Mouse (Mus musculus): ENCODE results near the gene Ptpn13. TPM values are rescaled to one million over a fixed set of nuclear protein-coding genes. Genes with fewer than 3 reads are reported as not detected.
A peak's percentile ranks its signal among the peaks of the same experiment; 100 is the strongest.

Gene Ptpn13
- total RNA-seq, 2 experiments from 2014 or later: 9.6 to 10.5 TPM

GRCm38 (mm10) chr5:103501839-103502238 is 76.8 kb downstream of the Ptpn13 start:
- H3K4me3 ChIP-seq: no peak overlapping the region
- no peak for DNase-seq (ENCODE audit: extremely low spot score in 1 of 2, low spot score in 2 of 2)
- no peak for TF ChIP-seq CTCF (IDR thresholded peaks at IDR 0.05)
- intact Hi-C loops (cut with DNase I): no loop called here
- no peak overlapping the region for H3K27ac ChIP-seq

GRCm38 (mm10) chr5:103513162-103513561 is 88.2 kb downstream of the Ptpn13 start:
- no peak; the same call in 1 of the 2 replicates for TF ChIP-seq CTCF (IDR thresholded peaks at IDR 0.05)
- intact Hi-C loops (cut with DNase I): no loop called here
- no peak for DNase-seq (ENCODE audit: extremely low spot score in 1 of 2, low spot score in 2 of 2)
- Histone ChIP-seq H3K4me3 (no peak overlapping the region), H3K27ac (no peak overlapping the region)

- DNase-seq (ENCODE audit: extremely low spot score in 1 of 2, low spot score in 2 of 2): no peak
- H3K27ac ChIP-seq: no peak overlapping the region
- intact Hi-C loops (cut with DNase I): no loop called here
- H3K4me3 ChIP-seq: no peak overlapping the region
- TF ChIP-seq CTCF (IDR thresholded peaks at IDR 0.05): no peak
Observed at GRCm38 (mm10) chr5:103514441-103514840, 89.4 kb downstream of the Ptpn13 start.

DNA sequence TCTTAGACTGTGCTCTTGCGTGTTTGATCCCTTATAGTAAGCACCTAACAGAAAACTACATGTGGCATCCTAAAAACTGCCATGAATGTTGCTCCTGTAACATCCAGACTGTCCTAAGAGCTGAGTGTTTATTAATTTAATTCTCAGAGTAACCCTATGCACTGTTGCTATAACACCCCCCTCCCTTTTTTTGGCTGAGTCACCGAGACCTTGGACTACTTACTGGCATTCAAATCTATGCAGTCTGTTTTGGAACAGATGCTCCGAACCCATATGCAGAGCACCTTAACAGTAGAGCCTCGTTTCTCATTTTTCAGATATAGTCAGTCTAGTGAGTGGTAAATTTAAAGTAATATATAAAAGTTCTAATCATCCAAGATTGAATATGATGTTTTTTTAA is 90.9 kb downstream of the Ptpn13 start:
- DNase-seq (ENCODE audit: extremely low spot score in 1 of 2, low spot score in 2 of 2): no peak
- no peak for TF ChIP-seq CTCF (IDR thresholded peaks at IDR 0.05)
- intact Hi-C loops (cut with DNase I): no loop called here
- Histone ChIP-seq H3K27ac (no peak overlapping the region), H3K4me3 (no peak overlapping the region)

GRCm38 (mm10) chr5:103516555-103516954 is 91.6 kb downstream of the Ptpn13 start:
- no peak for DNase-seq (ENCODE audit: extremely low spot score in 1 of 2, low spot score in 2 of 2)
- no peak for TF ChIP-seq CTCF (IDR thresholded peaks at IDR 0.05)
- intact Hi-C loops (cut with DNase I): no loop called here
- Histone ChIP-seq H3K4me3 (no peak overlapping the region), H3K27ac (no peak overlapping the region)

DNA sequence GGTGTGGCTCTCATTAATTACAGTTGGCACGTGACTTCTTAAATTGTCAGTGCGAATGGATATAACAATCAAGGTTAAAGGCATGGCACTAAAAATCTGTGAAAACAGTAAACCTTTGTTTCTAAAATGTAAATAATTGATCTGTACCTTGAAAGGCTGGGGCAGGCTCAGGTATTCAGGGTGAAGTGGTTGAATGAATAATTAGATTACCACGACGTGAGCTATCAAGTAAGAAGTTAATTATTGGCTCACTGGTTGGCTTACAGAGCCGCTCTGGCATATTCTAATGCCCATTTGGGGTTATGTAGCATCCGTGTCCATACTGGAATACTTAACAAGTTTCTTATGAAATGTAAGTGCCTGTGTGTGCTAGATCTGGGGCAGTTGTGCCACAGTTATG is 92.6 kb downstream of the Ptpn13 start:
- intact Hi-C loops (cut with DNase I): no loop called here
- H3K4me3 ChIP-seq: no peak overlapping the region
- no peak for TF ChIP-seq CTCF (IDR thresholded peaks at IDR 0.05)
- DNase-seq (ENCODE audit: extremely low spot score in 1 of 2, low spot score in 2 of 2): no peak
- no peak overlapping the region for H3K27ac ChIP-seq

- no peak for TF ChIP-seq CTCF (IDR thresholded peaks at IDR 0.05)
- peak; percentile 15 to 19 for DNase-seq (ENCODE audit: extremely low spot score in 1 of 2, low spot score in 2 of 2)
- intact Hi-C loops (cut with DNase I): no loop called here
- Histone ChIP-seq H3K27ac (0 out of 2 replicates have a peak overlapping the region, but pooled peaks have one; percentile 26), H3K4me3 (no peak overlapping the region)
Observed at GRCm38 (mm10) chr5:103518797-103519468, 93.9 kb downstream of the Ptpn13 start.

DNA sequence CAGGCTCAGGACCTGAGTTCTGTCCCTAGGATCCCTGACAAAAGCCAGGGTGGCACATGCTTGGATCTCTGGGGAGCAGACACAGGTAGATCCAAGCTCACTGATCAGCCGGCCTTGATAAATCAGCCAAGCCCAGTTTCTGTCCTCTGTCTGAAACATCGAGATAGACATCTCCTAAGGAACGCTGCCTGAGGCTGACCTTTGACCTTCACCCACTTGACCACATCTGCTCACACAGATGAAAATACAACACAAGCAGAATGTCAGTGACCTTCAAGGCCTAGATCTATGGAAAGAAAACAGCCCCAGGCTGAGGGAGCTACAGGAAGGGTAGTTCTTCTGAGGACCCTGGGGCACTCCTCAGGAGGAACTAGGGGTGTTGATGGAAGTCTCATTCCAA is 97.4 kb downstream of the Ptpn13 start:
- Histone ChIP-seq H3K27ac (no peak overlapping the region), H3K4me3 (no peak overlapping the region)
- DNase-seq (ENCODE audit: extremely low spot score in 1 of 2, low spot score in 2 of 2): no peak
- intact Hi-C loops (cut with DNase I): no loop called here
- no peak for TF ChIP-seq CTCF (IDR thresholded peaks at IDR 0.05)

DNA sequence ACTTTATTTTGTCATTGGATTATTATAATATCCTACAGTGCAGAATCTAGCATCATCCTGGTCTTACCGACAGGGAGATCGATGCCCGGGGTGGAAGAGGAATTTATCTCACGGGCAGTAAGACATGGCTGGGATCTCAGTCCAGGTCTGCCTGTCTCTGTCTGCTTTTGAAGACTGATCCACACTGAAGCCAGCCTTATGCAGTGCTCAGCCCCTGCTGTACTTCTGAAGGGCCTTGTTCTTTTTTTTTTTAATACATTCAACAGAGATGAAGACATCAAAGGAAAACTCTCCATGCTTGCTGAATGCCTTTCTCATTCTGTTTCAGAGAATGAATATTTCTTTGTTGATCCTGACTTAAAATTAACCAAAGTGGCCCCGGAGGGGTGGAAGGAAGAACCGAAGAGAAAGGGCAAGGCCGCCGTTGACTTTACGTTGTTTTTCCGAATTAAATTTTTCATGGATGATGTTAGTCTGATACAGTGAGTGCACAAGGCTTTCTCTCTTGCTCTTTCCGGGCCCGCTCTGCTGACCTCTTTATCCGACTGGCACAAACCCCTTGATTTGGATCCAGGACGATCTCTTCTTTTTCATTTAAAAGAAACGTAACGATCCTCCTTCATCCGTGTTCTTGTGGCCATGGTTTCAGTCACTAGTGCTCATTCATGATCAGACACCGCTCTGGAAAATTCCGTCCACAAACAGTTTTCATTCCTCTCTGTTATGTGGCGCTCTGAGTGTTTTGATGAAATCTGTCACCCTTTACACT is 101.9 kb downstream of the Ptpn13 start:
- no peak overlapping the region for H3K27ac ChIP-seq
- no peak overlapping the region for H3K4me3 ChIP-seq
- intact Hi-C loops (cut with DNase I): no loop called here
- TF ChIP-seq CTCF (IDR thresholded peaks at IDR 0.05): no peak
- DNase-seq (ENCODE audit: extremely low spot score in 1 of 2, low spot score in 2 of 2): no peak

GRCm38 (mm10) chr5:103527437-103527718 is 102.4 kb downstream of the Ptpn13 start:
- intact Hi-C loops (cut with DNase I): no loop called here
- DNase-seq (ENCODE audit: extremely low spot score in 1 of 2, low spot score in 2 of 2): no peak
- Histone ChIP-seq H3K4me3 (no peak overlapping the region), H3K27ac (no peak overlapping the region)
- TF ChIP-seq CTCF (IDR thresholded peaks at IDR 0.05): no peak

DNA sequence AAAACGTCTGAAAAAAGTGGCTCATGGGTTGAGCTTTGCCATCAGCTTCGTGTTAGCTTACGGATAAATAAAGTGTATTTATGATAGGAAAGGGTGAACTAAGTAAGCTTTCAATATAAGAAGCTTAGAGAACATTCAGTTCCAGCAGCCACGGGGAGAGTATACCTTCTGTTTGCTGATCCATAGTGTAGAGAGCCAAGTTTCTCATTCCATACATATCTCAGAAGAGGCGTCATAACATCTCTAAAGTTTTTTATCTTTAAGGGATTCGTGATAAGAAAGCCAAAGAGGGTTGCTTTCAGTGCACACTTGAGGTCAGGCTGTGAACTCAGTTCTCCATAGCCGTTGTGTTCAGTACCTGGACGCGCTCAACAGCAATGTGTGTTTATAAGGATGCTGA is 105.2 kb downstream of the Ptpn13 start:
- TF ChIP-seq CTCF (IDR thresholded peaks at IDR 0.05): no peak
- H3K4me3 ChIP-seq: no peak overlapping the region
- H3K27ac ChIP-seq: no peak overlapping the region
- intact Hi-C loops (cut with DNase I): no loop called here
- no peak for DNase-seq (ENCODE audit: extremely low spot score in 1 of 2, low spot score in 2 of 2)

GRCm38 (mm10) chr5:103532841-103533390 is 107.9 kb downstream of the Ptpn13 start:
- intact Hi-C loops (cut with DNase I): no loop called here
- Histone ChIP-seq H3K27ac (no peak overlapping the region), H3K4me3 (no peak overlapping the region)
- DNase-seq (ENCODE audit: extremely low spot score in 1 of 2, low spot score in 2 of 2): no peak
- TF ChIP-seq CTCF (IDR thresholded peaks at IDR 0.05): no peak

Data from left cerebral cortex, adult 2 months (tissue).